Mouse (Mus musculus): ENCODE measurements around the gene Cela2a. TPM values are rescaled to one million over a fixed set of nuclear protein-coding genes. Genes with fewer than 3 reads are reported as not detected.

Gene Cela2a
- total and polyA plus RNA-seq, 3 experiments: 0.30 to 2.6 (median 0.43) TPM

DNA sequence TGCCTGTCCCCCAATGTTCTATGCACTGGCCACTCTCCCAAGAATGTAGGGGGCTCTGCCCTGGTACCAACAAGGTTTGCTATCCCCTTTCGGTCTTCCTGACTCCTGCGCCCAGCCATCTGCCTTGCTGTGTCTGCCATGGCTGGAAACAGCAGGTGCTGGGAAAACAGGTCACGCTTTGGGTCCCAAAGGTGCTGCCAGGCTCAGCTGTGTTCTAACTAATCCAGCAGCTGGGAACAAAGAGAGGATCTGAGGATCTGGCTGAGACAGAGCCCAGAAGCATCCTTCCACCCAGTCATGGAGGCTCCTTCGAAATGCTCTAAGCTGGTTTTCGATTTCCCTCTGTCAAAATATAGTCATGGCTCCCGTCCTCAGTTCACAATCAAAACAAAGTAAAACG lies 9.7 kb downstream of the Cela2a start:
- Histone ChIP-seq H3K36me3 (replicated peaks in 1 of 2; ENCODE audit: control insufficient read depth in 1 of 2, insufficient read depth in 1 of 2, low read length in 1 of 2) (peaks cover 14 to 36% of the 10 kb centered on the region in 2 experiments), H3K27ac (ENCODE audit: insufficient read depth, low read depth) (no peak overlapping the region), H3K4me3 (replicated peaks in 1 of 3; ENCODE audit: low read depth in 2 of 3, low read length in 2 of 3, poor library complexity in 1 of 3) (no peak overlapping the region), H3K9me3 (replicated peaks; ENCODE audit: low read length) (no peaks in the 10 kb centered on the region), H3K27me3 (replicated peaks) (no peaks in the 10 kb centered on the region), H3K9ac (ENCODE audit: insufficient read depth, low read depth) (no peak overlapping the region), H3K4me1 (ENCODE audit: control insufficient read depth in 1 of 2, insufficient read depth in 2 of 2) (no peaks in the 10 kb centered on the region), H3K4me2 (ENCODE audit: insufficient read depth, low read depth, poor library complexity, severe bottlenecking) (no peak overlapping the region), H3K79me2 (replicated peaks; ENCODE audit: control insufficient read depth, extremely low read depth, insufficient read depth, poor library complexity, severe bottlenecking) (no peaks in the 10 kb centered on the region)
- DNase-seq (ENCODE audit: extremely low read depth): no peak
- TF ChIP-seq IRF4 (IDR thresholded peaks at IDR 0.05; ENCODE audit: low read depth, low read length) (no peak), KAT2A (IDR thresholded peaks at IDR 0.05; ENCODE audit: insufficient replicate concordance, low read length) (no peak), MXI1 (IDR thresholded peaks at IDR 0.05; ENCODE audit: low read depth, low read length) (no peak), JUND (conservative IDR thresholded peaks at IDR 0.05; ENCODE audit: low read depth, low read length) (no peak), MAFK (IDR thresholded peaks at IDR 0.05; ENCODE audit: insufficient replicate concordance, low read length) (no peak)
- dilution Hi-C loops (cut with MboI; ENCODE audit: extremely low pct_ligation_motif_present, extremely low pct_unique_long_range_greater_than_20kb, low sequenced_read_pairs): no loop called here
- in situ Hi-C loops (cut with MboI; ENCODE audit: low pct_ligation_motif_present, low pct_unique_long_range_greater_than_20kb, low sequenced_read_pairs): no loop called here

DNA sequence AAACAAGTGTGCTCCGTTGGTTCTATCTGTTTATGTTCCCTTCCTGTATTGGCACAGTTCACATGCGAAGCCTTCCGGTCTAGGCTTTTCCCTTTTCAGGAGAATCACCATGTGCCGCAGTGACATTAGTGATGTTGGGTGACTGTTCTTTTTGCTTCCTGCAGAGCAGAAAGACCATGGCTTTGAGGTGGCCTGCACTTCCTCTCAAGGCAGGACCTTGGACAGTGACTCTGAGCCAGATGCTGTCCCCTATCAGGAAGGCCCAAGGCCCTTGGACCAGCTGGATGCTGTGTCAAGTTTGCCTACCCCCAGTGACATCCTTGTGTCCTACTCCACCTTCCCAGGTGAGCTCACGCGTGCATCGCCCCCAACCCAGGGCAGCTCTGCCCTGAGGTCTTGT lies 14.6 kb downstream of the Cela2a start:
- no peak overlapping the region for H3K4me3 ChIP-seq (replicated peaks in 1 of 3; ENCODE audit: low read depth in 2 of 3, low read length in 2 of 3, poor library complexity in 1 of 3)
- no peaks in the 10 kb centered on the region for H3K4me1 ChIP-seq (ENCODE audit: control insufficient read depth in 1 of 2, insufficient read depth in 2 of 2)
- no peaks in the 10 kb centered on the region for H3K79me2 ChIP-seq (replicated peaks; ENCODE audit: control insufficient read depth, extremely low read depth, insufficient read depth, poor library complexity, severe bottlenecking)
- H3K27ac ChIP-seq (ENCODE audit: insufficient read depth, low read depth): no peak overlapping the region
- H3K9ac ChIP-seq (ENCODE audit: insufficient read depth, low read depth): no peak overlapping the region
- no peaks in the 10 kb centered on the region for H3K9me3 ChIP-seq (replicated peaks; ENCODE audit: low read length)
- in situ Hi-C loops (cut with MboI; ENCODE audit: low pct_ligation_motif_present, low pct_unique_long_range_greater_than_20kb, low sequenced_read_pairs) (no loop called here), dilution Hi-C loops (cut with MboI; ENCODE audit: extremely low pct_ligation_motif_present, extremely low pct_unique_long_range_greater_than_20kb, low sequenced_read_pairs) (no loop called here)
- no peak overlapping the region for H3K4me2 ChIP-seq (ENCODE audit: insufficient read depth, low read depth, poor library complexity, severe bottlenecking)
- TF ChIP-seq ZKSCAN1 (IDR thresholded peaks at IDR 0.05; ENCODE audit: borderline replicate concordance, low read depth, low read length) (no peak), IRF4 (IDR thresholded peaks at IDR 0.05; ENCODE audit: low read depth, low read length) (no peak), KAT2A (IDR thresholded peaks at IDR 0.05; ENCODE audit: insufficient replicate concordance, low read length) (no peak), BHLHE40 (IDR thresholded peaks at IDR 0.05; ENCODE audit: low read depth, low read length) (no peak), ELF1 (IDR thresholded peaks at IDR 0.05; ENCODE audit: low read depth, low read length) (no peak), TCF12 (IDR thresholded peaks at IDR 0.05; ENCODE audit: low read depth, low read length) (no peak), POLR2A (IDR thresholded peaks at IDR 0.05; ENCODE audit: low read depth, low read length) (no peak), ZMIZ1 (IDR thresholded peaks at IDR 0.05; ENCODE audit: low read depth, low read length) (no peak), MAX (IDR thresholded peaks at IDR 0.05; ENCODE audit: low read length) (no peak), EP300 (IDR thresholded peaks at IDR 0.05; ENCODE audit: low read length) (no peak), E2F4 (IDR thresholded peaks at IDR 0.05; ENCODE audit: insufficient replicate concordance, low read depth, low read length) (no peak), NELFE (IDR thresholded peaks at IDR 0.05; ENCODE audit: low read depth, low read length) (no peak), ZNF384 (IDR thresholded peaks at IDR 0.05; ENCODE audit: low read depth, low read length) (no peak)
- no peaks in the 10 kb centered on the region for H3K27me3 ChIP-seq (replicated peaks)
- peaks cover 50 to 80% of the 10 kb centered on the region in 2 experiments for H3K36me3 ChIP-seq (replicated peaks in 1 of 2; ENCODE audit: control insufficient read depth in 1 of 2, insufficient read depth in 1 of 2, low read length in 1 of 2)
- no peak for DNase-seq (ENCODE audit: extremely low read depth)
